Mouse (Mus musculus): ENCODE measurements at regions not wholly inside any gene's neighbourhood (a gene's known extent, or its start where the extent isn't known, plus 50 kb on each side); places are given as distances from the start of the nearest gene placed in this dataset.

DNA sequence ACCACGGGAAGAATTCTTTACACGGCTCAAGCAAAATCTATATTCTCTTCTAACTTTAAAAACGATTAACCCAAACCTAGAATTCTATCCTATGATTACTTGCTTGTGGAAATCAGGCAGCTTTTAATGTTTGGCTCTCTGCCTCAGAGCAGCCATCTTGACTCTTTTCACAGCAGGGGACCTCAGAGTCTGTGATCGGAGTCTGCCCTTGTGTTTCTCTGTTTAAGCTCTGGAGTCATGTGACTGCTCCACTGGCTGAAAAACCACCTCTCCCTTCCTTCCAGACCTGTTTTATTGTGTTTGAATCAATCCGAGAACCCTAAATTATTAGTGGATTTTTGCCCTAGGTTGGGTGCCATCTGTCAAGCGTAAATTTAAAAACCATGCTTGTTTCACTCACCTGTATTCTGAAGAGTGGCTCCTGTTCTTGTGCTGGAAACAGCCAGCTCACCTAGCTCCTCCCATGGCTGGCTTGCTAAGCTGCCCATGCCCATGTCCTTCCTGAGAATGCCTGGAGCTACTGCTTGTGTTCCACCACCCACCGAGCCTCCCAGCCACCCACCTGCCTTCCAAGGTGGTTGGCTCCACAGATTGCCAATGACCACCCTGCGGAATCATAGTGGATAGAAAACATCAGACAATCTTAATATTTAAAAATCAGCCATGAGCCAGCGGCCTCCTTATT lies 62.6 kb downstream of the Perp start:
- intact Hi-C loops (cut with DNase I) = loop anchor here (10.0 kb wide), 1 partner anchor 143 kb away; no protein-coding TSS in a partner anchor
- no peak for DNase-seq

DNA sequence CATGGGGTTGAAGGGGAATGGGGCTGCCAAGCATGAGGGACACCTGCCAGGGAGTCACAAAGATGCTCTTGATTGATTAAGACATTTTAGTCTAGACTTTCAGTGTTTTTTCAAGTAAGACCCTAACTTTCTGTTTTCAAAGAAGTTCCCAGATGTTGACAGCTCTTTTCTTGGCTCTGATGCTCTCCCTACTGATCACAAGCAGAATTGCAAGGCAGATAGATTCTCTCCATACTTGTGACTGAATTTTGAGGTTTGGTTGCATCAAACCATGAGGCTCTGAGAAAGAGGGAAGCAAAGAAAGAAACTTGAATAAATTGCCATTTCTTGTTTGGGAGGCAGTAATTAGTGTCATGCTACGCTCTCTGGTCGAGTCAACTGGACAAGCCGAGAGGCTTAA lies 64.5 kb downstream of the Perp start:
- DNase-seq = no peak
- intact Hi-C loops (cut with DNase I) = loop anchor here (10.0 kb wide), 1 partner anchor 145 kb away; no protein-coding TSS in a partner anchor

DNA sequence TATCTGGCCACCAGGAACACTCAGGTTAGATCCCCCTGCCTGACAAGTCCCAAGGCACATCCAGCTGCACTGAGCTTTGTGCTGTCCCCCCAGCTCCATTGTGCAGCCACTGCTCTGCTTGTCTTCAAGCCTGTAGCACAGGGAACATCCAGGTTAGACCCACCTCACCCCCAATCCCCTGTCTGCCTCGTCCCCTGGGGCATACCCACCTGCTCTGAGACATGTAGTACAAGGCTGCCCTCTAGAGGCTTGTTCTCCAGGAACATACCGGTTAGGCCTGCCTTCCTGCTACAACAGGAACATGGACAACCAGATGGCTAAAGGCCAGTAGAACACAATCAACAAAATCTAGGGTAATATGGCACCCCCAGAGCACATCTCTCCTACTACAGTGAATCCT lies 66.1 kb downstream of the Perp start:
- intact Hi-C loops (cut with DNase I) = no loop called here
- DNase-seq = peak; percentile 27

DNA sequence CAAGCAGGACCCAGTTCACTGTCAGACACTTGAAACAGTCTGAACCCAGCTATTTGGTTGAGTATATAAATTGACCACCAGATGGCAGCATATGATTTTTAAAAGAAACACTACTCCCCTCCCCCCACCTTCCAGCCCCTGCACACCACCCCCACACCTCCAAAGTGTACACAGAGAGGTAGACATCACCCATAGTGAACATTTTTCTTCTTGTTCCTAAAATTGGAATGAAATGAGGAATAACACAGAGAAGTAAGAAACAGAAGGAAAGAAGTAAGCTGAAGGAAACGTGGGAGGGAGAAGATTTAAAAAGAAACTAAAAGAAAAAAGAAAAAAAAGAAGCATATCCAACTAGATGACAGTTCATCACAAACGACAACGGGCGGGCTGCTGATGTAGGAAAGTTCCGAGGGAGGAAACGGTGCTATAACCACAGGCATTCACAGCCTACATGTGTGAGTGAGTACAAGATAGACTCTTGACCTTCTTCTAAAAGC lies 72.3 kb downstream of the Perp start:
- intact Hi-C loops (cut with DNase I) = loop anchor here (5.0 kb wide), 1 partner anchor 270 kb away; no protein-coding TSS in a partner anchor
- no peak for DNase-seq

DNA sequence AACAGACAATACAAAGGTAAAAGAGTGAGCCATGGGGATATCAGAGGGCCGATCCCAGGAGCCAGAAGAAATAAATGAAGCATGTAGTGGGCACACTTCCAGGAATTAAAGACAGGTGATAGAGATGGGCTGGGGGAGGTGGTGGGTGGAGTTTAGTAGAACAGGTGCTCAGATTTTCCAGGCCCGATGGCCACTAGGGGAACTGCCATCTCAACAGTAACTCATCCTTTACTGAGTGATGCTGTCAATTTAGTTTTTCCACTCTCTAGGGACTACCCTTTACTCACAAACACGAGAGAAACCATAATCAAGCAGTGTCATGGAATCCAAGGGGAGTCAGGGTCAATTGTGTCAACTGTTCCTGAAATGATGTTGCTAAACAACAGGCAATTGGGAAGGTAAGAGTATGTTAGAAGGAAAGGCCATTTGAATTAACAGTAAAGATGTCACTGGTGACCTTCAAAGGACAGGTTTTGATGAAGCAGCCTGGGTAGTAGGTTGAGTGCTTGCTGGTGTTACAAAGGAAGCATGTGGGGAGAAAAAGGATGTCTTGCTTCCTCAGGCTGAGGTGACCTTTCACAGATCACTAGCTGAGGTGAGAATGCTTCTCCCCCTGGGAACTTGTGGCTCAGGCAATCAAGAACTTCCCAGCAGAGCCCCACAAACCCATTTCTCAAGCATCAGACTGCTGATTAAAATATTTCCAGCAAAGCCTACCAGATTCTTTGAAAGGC lies 78.4 kb downstream of the Perp start:
- intact Hi-C loops (cut with DNase I) = no loop called here
- no peak for DNase-seq

DNA sequence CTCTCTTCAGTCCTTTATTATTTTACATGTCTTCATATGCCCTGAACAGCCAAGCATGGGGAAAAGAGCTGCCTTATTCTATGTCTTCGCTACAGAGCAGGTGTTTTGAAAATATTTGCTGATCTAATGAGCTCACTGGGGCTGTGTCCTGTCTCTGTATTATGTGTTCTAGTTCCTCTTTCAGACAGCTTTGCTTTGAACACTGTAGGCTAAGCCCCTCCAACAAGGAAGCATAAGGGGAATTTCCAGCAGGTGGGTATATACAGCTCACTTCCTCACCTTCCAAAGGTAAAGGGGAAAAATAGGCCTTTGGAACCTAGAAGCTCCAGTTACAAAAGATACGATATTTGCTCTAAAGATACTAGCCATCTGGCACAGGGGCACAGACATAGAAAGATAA lies 83.0 kb downstream of the Perp start:
- intact Hi-C loops (cut with DNase I) = no loop called here
- DNase-seq = no peak

DNA sequence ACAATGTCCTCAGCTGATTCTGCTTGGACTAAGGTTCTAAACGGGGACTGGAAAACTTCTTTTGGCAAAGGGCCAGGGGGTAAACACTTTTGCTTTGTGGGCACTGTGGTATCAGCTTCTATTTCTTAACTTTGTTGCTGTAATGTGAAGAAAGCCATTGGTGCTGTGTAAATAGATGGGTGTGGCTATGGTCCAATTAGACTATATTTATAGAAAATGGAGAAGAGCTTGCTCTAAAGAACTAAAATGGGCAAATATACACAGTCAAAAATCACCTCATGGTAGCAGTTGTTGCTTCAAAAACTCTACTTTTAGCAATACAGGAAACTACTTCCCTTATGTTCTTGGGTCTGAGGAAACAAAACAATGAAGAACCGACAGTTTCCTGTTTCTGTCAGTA lies 84.1 kb downstream of the Tnfaip3 start:
- intact Hi-C loops (cut with DNase I) = no loop called here
- no peak for DNase-seq

DNA sequence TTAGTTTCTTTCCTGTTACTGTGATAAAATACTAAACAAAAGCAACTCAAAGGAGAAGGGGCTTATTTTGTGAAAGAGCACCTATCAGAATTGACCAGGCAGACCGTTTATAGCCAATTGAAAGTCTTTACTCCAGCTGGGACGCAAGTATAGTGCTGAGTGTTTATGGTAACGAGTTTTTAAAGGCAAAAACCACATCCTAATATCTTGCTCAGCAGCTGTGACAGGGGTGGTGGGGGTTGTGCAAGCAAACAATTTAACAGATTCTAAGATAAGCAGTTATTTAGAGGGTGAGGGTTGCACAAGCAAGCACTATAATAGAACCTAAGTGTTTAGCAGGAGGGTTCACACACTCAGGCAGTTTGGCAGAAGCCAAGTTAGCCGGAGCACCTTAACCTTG lies 74.0 kb downstream of the Tnfaip3 start:
- DNase-seq = no peak
- intact Hi-C loops (cut with DNase I) = no loop called here

DNA sequence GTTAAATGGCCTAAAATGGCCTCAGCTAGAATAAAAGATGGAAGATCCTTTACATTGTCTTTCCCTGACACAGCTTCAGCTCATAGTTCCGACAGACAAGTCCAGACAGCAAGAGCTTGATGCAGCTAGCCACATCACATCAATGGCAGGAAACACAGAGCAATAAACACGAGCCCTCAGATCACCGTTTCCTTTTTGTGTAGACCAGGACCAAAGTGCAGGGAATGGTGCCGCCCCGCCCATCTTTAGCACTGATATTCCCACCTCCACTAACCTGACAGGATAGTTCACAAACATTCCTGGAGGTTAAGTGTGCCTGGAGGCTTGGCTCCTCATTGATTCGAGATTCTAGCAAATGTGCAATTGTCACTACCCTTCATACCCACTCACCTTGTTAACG lies 73.5 kb downstream of the Tnfaip3 start:
- no peak for DNase-seq
- intact Hi-C loops (cut with DNase I) = no loop called here

DNA sequence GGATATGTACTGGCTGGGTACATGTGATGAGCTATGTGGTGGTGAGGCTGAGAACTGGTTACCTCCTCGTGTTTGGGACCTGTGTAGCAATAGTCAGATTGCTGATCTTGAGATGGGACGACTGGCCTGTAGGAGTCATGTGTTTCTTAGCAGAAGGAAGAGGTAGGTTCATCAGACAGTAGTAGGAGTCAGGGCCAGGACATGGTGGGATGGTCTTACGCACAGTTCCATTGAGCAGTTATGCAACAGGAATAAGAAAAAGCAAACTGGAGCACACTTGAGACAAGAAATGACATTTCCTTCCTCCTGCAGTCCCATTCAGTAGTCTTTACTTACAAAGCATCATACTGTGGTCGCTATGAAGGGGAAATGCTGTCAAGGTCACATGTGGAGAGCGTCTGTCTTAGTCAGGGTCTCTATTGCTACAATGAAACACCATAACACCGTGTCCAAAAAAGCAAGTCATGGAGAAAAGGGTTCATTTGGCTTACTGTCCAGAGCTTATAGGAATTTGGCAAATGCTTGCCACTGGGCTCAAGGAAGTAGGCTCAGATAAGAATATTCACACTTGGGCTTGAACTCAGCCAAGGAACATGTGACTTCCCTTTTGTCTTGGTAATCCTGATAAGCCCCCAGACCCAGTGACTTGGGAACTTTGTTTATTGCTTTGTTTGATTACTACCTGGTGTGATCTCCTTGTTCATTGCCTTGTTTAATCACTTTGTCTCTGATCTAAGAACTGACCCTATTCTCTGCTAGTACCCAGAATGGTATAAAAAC lies 72.0 kb downstream of the Tnfaip3 start:
- no peak for DNase-seq
- intact Hi-C loops (cut with DNase I) = no loop called here

DNA sequence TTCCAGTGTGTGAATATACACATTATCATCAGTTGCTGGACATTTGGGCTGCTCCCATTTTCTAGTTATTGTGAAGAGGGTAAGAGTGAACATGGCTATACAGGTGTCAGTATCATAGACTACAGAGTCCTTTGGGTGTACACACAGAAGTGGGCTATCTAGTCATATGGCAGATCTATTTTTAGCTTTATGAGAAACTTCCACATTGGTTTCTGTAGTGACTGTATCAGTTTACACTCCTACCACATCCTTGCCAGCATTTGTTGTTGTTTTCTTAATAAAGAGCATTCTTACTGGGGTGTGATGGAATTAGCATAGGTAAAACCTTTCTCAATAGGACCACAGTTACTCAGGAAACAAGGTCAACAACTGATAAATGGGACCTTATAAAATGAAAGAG lies 68.7 kb downstream of the Tnfaip3 start:
- intact Hi-C loops (cut with DNase I) = no loop called here
- DNase-seq = no peak
